Mouse (Mus musculus) CH12.LX (cell line): Measurements from ENCODE around the gene Dner. TPM values are rescaled to one million over a fixed set of nuclear protein-coding genes. Genes with fewer than 3 reads are reported as not detected.

Experiments
- DNase-seq: peaks from one replicate; pipeline ENCODE4 v3.0.0-alpha.2; 2013; ENCODE audit errors: extremely low read depth
- H3K27ac ChIP-seq: 2 replicates; pipeline ENCODE4 v1.5.1; 2012; ENCODE audit warnings: low read depth, mild to moderate bottlenecking, control low read depth, moderate library complexity; ENCODE audit not compliant: insufficient read depth
- H3K27me3 ChIP-seq: replicated peaks from 2 replicates; pipeline ENCODE3; 2012; ENCODE audit warnings: inconsistent platforms
- H3K36me3 ChIP-seq, 2 experiments: replicated peaks in 1 of 2; 2 replicates each; pipeline versions ENCODE3 to v1.6.1; 2012; ENCODE audit warnings: inconsistent platforms in 1 of 2, low read length in 1 of 2, mild to moderate bottlenecking in 1 of 2, mixed read lengths in 1 of 2, moderate library complexity in 1 of 2; ENCODE audit not compliant: control insufficient read depth in 1 of 2, insufficient read depth in 1 of 2
- H3K4me1 ChIP-seq, 2 experiments: 2 replicates each; pipeline ENCODE4 v1.6.1; 2012; ENCODE audit warnings: inconsistent platforms in 1 of 2, moderate library complexity in 1 of 2; ENCODE audit not compliant: insufficient read depth in 2 of 2, control insufficient read depth in 1 of 2
- H3K4me2 ChIP-seq: 2 replicates; pipeline ENCODE4 v1.6.1; 2012; ENCODE audit warnings: low read depth, mild to moderate bottlenecking, control low read depth; ENCODE audit not compliant: poor library complexity, insufficient read depth, severe bottlenecking
- H3K4me3 ChIP-seq, 3 experiments: fragments of 150-350 bp in 1 of 3; sonication (generic) in 1 of 3; replicated peaks in 1 of 3; 2 replicates each; pipeline versions ENCODE3 to v1.5.1; 2011 to 2012; ENCODE audit warnings: low read depth in 2 of 3, low read length in 2 of 3, mild to moderate bottlenecking in 2 of 3, moderate library complexity in 2 of 3, control low read depth in 1 of 3, improper control_type of control experiment in 1 of 3, inconsistent platforms in 1 of 3, mixed read lengths in 1 of 3; ENCODE audit not compliant: poor library complexity in 1 of 3
- H3K79me2 ChIP-seq: replicated peaks from 2 replicates; pipeline ENCODE4 v1.6.1; 2012; ENCODE audit warnings: mild to moderate bottlenecking, moderate library complexity; ENCODE audit not compliant: control insufficient read depth, poor library complexity, insufficient read depth, severe bottlenecking; ENCODE audit errors: extremely low read depth
- H3K9ac ChIP-seq: 2 replicates; pipeline ENCODE4 v1.6.1; 2012; ENCODE audit warnings: low read depth, mild to moderate bottlenecking, control low read depth, moderate library complexity; ENCODE audit not compliant: insufficient read depth
- H3K9me3 ChIP-seq: replicated peaks from 2 replicates; pipeline ENCODE3; 2012; ENCODE audit warnings: low read length, inconsistent platforms, mixed read lengths
- CHD1 ChIP-seq: IDR thresholded peaks from 2 replicates; pipeline ENCODE4 v1.6.1; 2012; ENCODE audit warnings: low read depth, low read length, improper control_type of control experiment, inconsistent platforms
- CHD2 ChIP-seq: IDR thresholded peaks from 2 replicates; pipeline ENCODE4 v1.6.1; 2011; ENCODE audit warnings: low read length, improper control_type of control experiment
- CTCF ChIP-seq, 2 experiments: IDR thresholded peaks in 1 of 2; conservative IDR thresholded peaks in 1 of 2; 2 replicates each; pipeline ENCODE4 v1.5.1; 2011 to 2012; ENCODE audit warnings: low read depth in 2 of 2, low read length in 2 of 2, improper control_type of control experiment in 1 of 2, inconsistent platforms in 1 of 2, mild to moderate bottlenecking in 1 of 2, moderate library complexity in 1 of 2
- ELF1 ChIP-seq: IDR thresholded peaks from 2 replicates; pipeline ENCODE4 v1.6.1; 2014; ENCODE audit warnings: low read depth, mild to moderate bottlenecking, inconsistent platforms, low read length, improper control_type of control experiment
- HCFC1 ChIP-seq: IDR thresholded peaks from 2 replicates; pipeline ENCODE4 v1.6.1; 2012; ENCODE audit warnings: low read depth, mild to moderate bottlenecking, inconsistent platforms, low read length, improper control_type of control experiment
- IRF4 ChIP-seq: IDR thresholded peaks from 2 replicates; pipeline ENCODE4 v1.6.1; 2014; ENCODE audit warnings: low read depth, mild to moderate bottlenecking, inconsistent platforms, low read length, improper control_type of control experiment
- JUN ChIP-seq: IDR thresholded peaks from 2 replicates; pipeline ENCODE4 v1.6.1; 2011; ENCODE audit warnings: low read depth, mild to moderate bottlenecking, low read length, improper control_type of control experiment, moderate library complexity; ENCODE audit not compliant: insufficient read depth
- MAFK ChIP-seq: IDR thresholded peaks from 2 replicates; pipeline ENCODE4 v1.6.1; 2011; ENCODE audit warnings: low read length, improper control_type of control experiment; ENCODE audit not compliant: insufficient replicate concordance
- NRF1 ChIP-seq: IDR thresholded peaks from 2 replicates; pipeline ENCODE4 v1.6.1; 2014; ENCODE audit warnings: low read depth, mild to moderate bottlenecking, inconsistent platforms, low read length, improper control_type of control experiment, moderate library complexity
- PAX5 ChIP-seq: IDR thresholded peaks from 2 replicates; pipeline ENCODE4 v1.6.1; 2012; ENCODE audit warnings: low read length, inconsistent platforms, mixed read lengths
- POLR2AphosphoS2 ChIP-seq: IDR thresholded peaks from 2 replicates; pipeline ENCODE4 v1.6.1; 2011; ENCODE audit warnings: low read depth, low read length, improper control_type of control experiment
- RAD21 ChIP-seq: IDR thresholded peaks from 2 replicates; pipeline ENCODE4 v1.6.1; 2011; ENCODE audit warnings: low read depth, mild to moderate bottlenecking, low read length, improper control_type of control experiment, moderate library complexity
- RCOR1 ChIP-seq: conservative IDR thresholded peaks from 2 replicates; pipeline ENCODE4 v1.6.1; 2012; ENCODE audit warnings: low read depth, mild to moderate bottlenecking, inconsistent platforms, low read length, improper control_type of control experiment
- USF1 ChIP-seq: IDR thresholded peaks from 2 replicates; pipeline ENCODE4 v1.6.1; 2014; ENCODE audit warnings: low read depth, mild to moderate bottlenecking, inconsistent platforms, low read length, improper control_type of control experiment
- USF2 ChIP-seq: conservative IDR thresholded peaks from 2 replicates; pipeline ENCODE4 v1.6.1; 2011; ENCODE audit warnings: low read depth, low read length, improper control_type of control experiment
- ZC3H11A ChIP-seq: IDR thresholded peaks from 2 replicates; pipeline ENCODE4 v1.6.1; 2012; ENCODE audit warnings: low read depth, mild to moderate bottlenecking, inconsistent platforms, low read length, improper control_type of control experiment
- ZKSCAN1 ChIP-seq: IDR thresholded peaks from 2 replicates; pipeline ENCODE4 v1.6.1; 2012; ENCODE audit warnings: low read depth, inconsistent platforms, low read length, improper control_type of control experiment, borderline replicate concordance
- ZMIZ1 ChIP-seq: IDR thresholded peaks from 2 replicates; pipeline ENCODE4 v1.6.1; 2012; ENCODE audit warnings: low read depth, mild to moderate bottlenecking, inconsistent platforms, low read length, improper control_type of control experiment
- dilution Hi-C: fragments of 300-500 bp; cut with MboI; formaldehyde crosslinking; loops from 2 replicates; pipeline ENCODE4 v1.14.3; 2020; ENCODE audit warnings: low sequenced_read_pairs; ENCODE audit not compliant: extremely low pct_unique_long_range_greater_than_20kb, extremely low pct_ligation_motif_present
- in situ Hi-C: fragments of 300-500 bp; cut with MboI; formaldehyde crosslinking; loops from 3 replicates; pipeline ENCODE4 v1.14.3; 2019; ENCODE audit warnings: low sequenced_read_pairs, low pct_ligation_motif_present, low pct_unique_long_range_greater_than_20kb, mixed read lengths
- polyA plus RNA-seq: library from polyadenylated mRNA; unstranded; fragments of >175 nt; gene quantifications from 2 replicates; pipeline ENCODE4 v1.2.1, GENCODE M21; 2012; ENCODE audit warnings: low read depth; ENCODE audit not compliant: insufficient read length
- total RNA-seq, 2 experiments: library from RNA; depleted of rRNA; stranded (reverse); fragments of 300-350 nt in 1 of 2; fragments of >200 nt in 1 of 2; gene quantifications; 2 replicates each; pipeline ENCODE4 v1.2.3; 2012 to 2014

Dner gene
- total and polyA plus RNA-seq, 3 experiments = not detected

GRCm38 (mm10) chr1:84722841-84723240 lies 26.8 kb upstream of the Dner start:
- no peak overlapping the region for H3K4me3 ChIP-seq
- H3K9me3 ChIP-seq = no peaks in the 10 kb centered on the region
- H3K4me2 ChIP-seq = no peak overlapping the region
- no peak for DNase-seq
- H3K9ac ChIP-seq = no peak overlapping the region
- dilution Hi-C loops = no loop called here
- in situ Hi-C loops = loop anchor here (10.0 kb wide), 1 partner anchor 152 kb away; no protein-coding TSS in a partner anchor
- TF ChIP-seq JUN = no peak
- no peak for TF ChIP-seq RCOR1
- no peak for TF ChIP-seq USF2
- no peak for TF ChIP-seq MAFK
- no peak for TF ChIP-seq HCFC1
- no peak for TF ChIP-seq CHD2
- TF ChIP-seq POLR2AphosphoS2 = no peak
- no peak for TF ChIP-seq ZMIZ1
- TF ChIP-seq CHD1 = no peak
- no peak for TF ChIP-seq NRF1
- TF ChIP-seq CTCF (conservative IDR thresholded peaks at IDR 0.05 in 1 of 2, IDR thresholded peaks at IDR 0.05 in 1 of 2; ENCODE audit: low read depth in 2 of 2, low read length in 2 of 2) = no peak
- no peak for TF ChIP-seq ZC3H11A
- TF ChIP-seq, all 38 proteins: peak for 0
- Histone ChIP-seq H3K36me3 (peaks cover 14 to 58% of the 10 kb centered on the region in 2 experiments), H3K27me3 (no peaks in the 10 kb centered on the region), H3K79me2 (no peaks in the 10 kb centered on the region), H3K4me1 (peaks cover 0 to 5% of the 10 kb centered on the region in 2 experiments; a peak in 1 of 4 replicates), H3K27ac (no peak overlapping the region)

GRCm38 (mm10) chr1:84722371-84722770 lies 26.4 kb upstream of the Dner start:
- Histone ChIP-seq H3K9ac (no peak overlapping the region), H3K4me1 (peaks cover 0 to 5% of the 10 kb centered on the region in 2 experiments; a peak in 1 of 4 replicates), H3K27ac (no peak overlapping the region), H3K79me2 (no peaks in the 10 kb centered on the region), H3K36me3 (peaks cover 14 to 53% of the 10 kb centered on the region in 2 experiments), H3K4me3 (no peak overlapping the region), H3K4me2 (no peak overlapping the region), H3K9me3 (no peaks in the 10 kb centered on the region), H3K27me3 (no peaks in the 10 kb centered on the region)
- in situ Hi-C loops (loop anchor here (10.0 kb wide), 1 partner anchor 152 kb away; no protein-coding TSS in a partner anchor), dilution Hi-C loops (no loop called here)
- TF ChIP-seq RCOR1 = no peak
- no peak for TF ChIP-seq PAX5
- TF ChIP-seq RAD21 = no peak
- TF ChIP-seq ELF1 = no peak
- TF ChIP-seq IRF4 = no peak
- no peak for TF ChIP-seq USF1
- TF ChIP-seq ZKSCAN1 = no peak
- DNase-seq = no peak
